Mouse (Mus musculus) Patski (cell line): Measurements from ENCODE around the gene P3h3. TPM values are rescaled to one million over a fixed set of nuclear protein-coding genes. Genes with fewer than 3 reads are reported as not detected.

Experiments used
- ATAC-seq: fragments of 100-300 bp; one replicate; pipeline ENCODE4 v1.8.0; 2021
- CTCF ChIA-PET: fragments of 350-600 bp; sonication (Branson Sonifier 250); formaldehyde crosslinking; loops from one replicate; lab custom pipeline; 2022; ENCODE audit warnings: inconsistent platforms; lab: Charles Lee
- POLR2A ChIA-PET: fragments of 350-600 bp; sonication (Branson Sonifier 250); formaldehyde crosslinking; loops from one replicate; lab custom pipeline; 2022; ENCODE audit warnings: antibody characterized with exemption, inconsistent platforms; lab: Charles Lee
- DNase-seq: peaks from one replicate; pipeline ENCODE4 v3.0.0-alpha.2; 2011; ENCODE audit warnings: low read depth, low spot score
- H3K27me3 ChIP-seq: fragments of 371-371 bp; one replicate; pipeline ENCODE4 v1.5.1; 2021
- CTCF ChIP-seq: fragments of 100-300 bp; IDR thresholded peaks from one replicate; pipeline ENCODE4 v1.5.1; 2021
- in situ Hi-C: fragments of 300-500 bp; cut with MboI; formaldehyde crosslinking; loops from 3 replicates; pipeline ENCODE4 v1.11.1; 2018; ENCODE audit warnings: low pct_unique_long_range_greater_than_20kb, mixed read lengths
- polyA plus RNA-seq: library from polyadenylated mRNA; unstranded; gene quantifications from one replicate; pipeline ENCODE4 v1.2.3, GENCODE M21; 2021

The P3h3 gene
- polyA plus RNA-seq, 1 experiment from 2014 or later: 15.1 TPM

GRCm38 (mm10) chr6:124859725-124860124 lies 2.2 kb upstream of the P3h3 start:
- in situ Hi-C loops: no loop called here
- H3K27me3 ChIP-seq: peaks cover 3% of the 10 kb centered on the region
- ATAC-seq (peak; percentile 51), DNase-seq (no peak)
- no peak for TF ChIP-seq CTCF
- CTCF ChIA-PET: interaction anchor here (0.6 to 3.3 kb wide), 17 partner anchors 9 to 170 kb away, joined by 3 to 20 read pairs (median 4); partner anchors contain the start of gene Mlf2
- POLR2A ChIA-PET: interaction anchor here (1.4 kb wide), 1 partner anchor 137 kb away, joined by 3 read pairs; the partner anchor contains the start of gene Pianp

GRCm38 (mm10) chr6:124858561-124859318 lies 1.2 kb upstream of the P3h3 start:
- ATAC-seq (no peak), DNase-seq (no peak)
- H3K27me3 ChIP-seq: no peaks in the 10 kb centered on the region
- no peak for TF ChIP-seq CTCF
- CTCF ChIA-PET: interaction anchor here (1.2 to 2.1 kb wide), 4 partner anchors 32 to 149 kb away, joined by 3 to 20 read pairs (median 6); partner anchors contain the start of gene Mlf2
- in situ Hi-C loops: no loop called here
- POLR2A ChIA-PET: interaction anchor here (1.4 kb wide), 1 partner anchor 138 kb away, joined by 3 read pairs; the partner anchor contains the start of gene Pianp

- DNase-seq (no peak), ATAC-seq (no peak)
- POLR2A ChIA-PET: no interaction called here
- TF ChIP-seq CTCF: no peak
- CTCF ChIA-PET: interaction anchor here (0.6 kb wide), 1 partner anchor 416 kb away, joined by 3 read pairs; no protein-coding TSS in a partner anchor
- no peaks in the 10 kb centered on the region for H3K27me3 ChIP-seq
- in situ Hi-C loops: no loop called here
These were observed 433 bp upstream of the P3h3 start for GRCm38 (mm10) chr6:124857840-124858530.

- no peak for TF ChIP-seq CTCF
- in situ Hi-C loops: no loop called here
These were observed 1.2 kb downstream of the P3h3 start for GRCm38 (mm10) chr6:124856321-124856720.

GRCm38 (mm10) chr6:124854647-124855046 lies 2.9 kb downstream of the P3h3 start:
- ATAC-seq: no peak
- POLR2A ChIA-PET: interaction anchor here (0.7 kb wide), 1 partner anchor 230 kb away, joined by 4 read pairs; no protein-coding TSS in a partner anchor
- CTCF ChIA-PET: no interaction called here
- H3K27me3 ChIP-seq: no peaks in the 10 kb centered on the region
- no peak for DNase-seq
- no peak for TF ChIP-seq CTCF
- in situ Hi-C loops: no loop called here

More at GRCm38 (mm10) chr6:124856321-124856720, 1.2 kb downstream of the P3h3 start:
- POLR2A ChIA-PET: interaction anchor here (0.6 kb wide), 1 partner anchor 56 kb away, joined by 6 read pairs; no protein-coding TSS in a partner anchor
- no peak for DNase-seq
- no peaks in the 10 kb centered on the region for H3K27me3 ChIP-seq
- no peak for ATAC-seq
- CTCF ChIA-PET: interaction anchor here (1.0 to 1.3 kb wide), 3 partner anchors 10 to 74 kb away, joined by 3 to 7 read pairs (median 3); partner anchors contain the start of gene Mlf2

- CTCF ChIA-PET: interaction anchor here (1.3 to 1.5 kb wide), 2 partner anchors 10 to 17 kb away, joined by 4 to 5 read pairs; no protein-coding TSS in a partner anchor
- POLR2A ChIA-PET: no interaction called here
- ATAC-seq: no peak
- TF ChIP-seq CTCF: no peak
- no peak for DNase-seq
- in situ Hi-C loops: no loop called here
- H3K27me3 ChIP-seq: no peaks in the 10 kb centered on the region
These were observed 7.0 kb downstream of the P3h3 start for GRCm38 (mm10) chr6:124850535-124850934.

- in situ Hi-C loops: no loop called here
- TF ChIP-seq CTCF: no peak
- DNase-seq (no peak), ATAC-seq (no peak)
- ChIA-PET CTCF (interaction anchor here (0.6 to 1.9 kb wide), 12 partner anchors 9 to 146 kb away, joined by 3 to 15 read pairs (median 3); partner anchors contain the start of genes Cdca3 and Usp5), POLR2A (interaction anchor here (0.7 kb wide), 2 partner anchors 38 to 57 kb away, joined by 3 read pairs; no protein-coding TSS in a partner anchor)
- no peaks in the 10 kb centered on the region for H3K27me3 ChIP-seq
These were observed 10.2 kb downstream of the P3h3 start for GRCm38 (mm10) chr6:124847305-124847704.

- in situ Hi-C loops: no loop called here
- no peak for TF ChIP-seq CTCF
- DNase-seq (no peak), ATAC-seq (no peak)
- ChIA-PET CTCF (no interaction called here), POLR2A (interaction anchor here (0.7 kb wide), 1 partner anchor 267 kb away, joined by 3 read pairs; no protein-coding TSS in a partner anchor)
- H3K27me3 ChIP-seq: no peaks in the 10 kb centered on the region
These were observed 17.0 kb downstream of the P3h3 start, which contains the start of gene Gnb3 for GRCm38 (mm10) chr6:124840241-124841167. Gnb3 (minus strand) TSS chr6:124840275.

- in situ Hi-C loops: no loop called here
- H3K27me3 ChIP-seq: no peaks in the 10 kb centered on the region
- POLR2A ChIA-PET: interaction anchor here (0.7 kb wide), 1 partner anchor 266 kb away, joined by 3 read pairs; no protein-coding TSS in a partner anchor
- ATAC-seq (no peak), DNase-seq (no peak)
- no peak for TF ChIP-seq CTCF
- CTCF ChIA-PET: interaction anchor here (1.4 kb wide), 1 partner anchor 10 kb away, joined by 3 read pairs; the partner anchor contains the start of gene Cdca3
These were observed 17.7 kb downstream of the P3h3 start for GRCm38 (mm10) chr6:124839805-124840204.
